Mouse (Mus musculus): ENCODE measurements around the gene Ppp3ca. TPM values are rescaled to one million over a fixed set of nuclear protein-coding genes. Genes with fewer than 3 reads are reported as not detected.

The Ppp3ca gene
- polyA plus RNA-seq, 1 experiment from 2014 or later, result 52.2 TPM

Small RNA genes within 50 kb of the gene (microRNA-seq; reads per million reads assigned to microRNA genes)
- gene Gm44327 (ENCODE audit: borderline number of aligned reads), result not detected
